Mouse (Mus musculus): ENCODE results near the gene Klhl11. TPM values are rescaled to one million over a fixed set of nuclear protein-coding genes. Genes with fewer than 3 reads are reported as not detected.

Gene Klhl11
- total RNA-seq, 4 experiments from 2014 or later = 5.7 to 6.7 (median 6.4) TPM

GRCm38 (mm10) chr11:100471352-100472196, 967 bp downstream of the Klhl11 start:
- no peak for DNase-seq (ENCODE audit: low spot score)

- no peak for DNase-seq (ENCODE audit: low spot score)
These were observed 6.7 kb downstream of the Klhl11 start for GRCm38 (mm10) chr11:100465833-100466232.

- no peak for DNase-seq (ENCODE audit: low spot score)
These were observed 7.2 kb downstream of the Klhl11 start for GRCm38 (mm10) chr11:100465229-100465792.

- no peak for DNase-seq (ENCODE audit: low spot score)
These were observed 9.8 kb downstream of the Klhl11 start for GRCm38 (mm10) chr11:100462699-100463098.

GRCm38 (mm10) chr11:100457711-100458110, 14.8 kb downstream of the Klhl11 start:
- no peak for DNase-seq (ENCODE audit: low spot score)

DNA sequence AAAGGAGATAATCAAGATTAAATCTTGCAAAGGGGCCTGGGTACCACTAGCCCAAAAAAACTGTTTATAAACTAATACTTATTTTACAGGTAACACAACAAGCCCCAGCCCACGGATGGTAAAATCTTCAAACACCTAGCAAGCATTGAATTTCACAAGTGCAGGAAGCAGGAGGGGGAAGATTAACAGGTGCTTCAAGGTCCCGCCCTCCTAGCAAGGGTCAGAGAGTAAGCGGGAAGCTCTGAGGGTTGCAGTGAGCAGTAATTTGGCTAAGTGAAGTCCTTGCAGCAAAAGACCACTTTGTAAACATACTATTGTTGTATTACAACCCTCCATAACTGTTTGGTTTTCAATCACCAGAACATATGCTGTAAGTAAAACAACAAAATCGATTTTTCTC, 15.3 kb downstream of the Klhl11 start:
- no peak for DNase-seq (ENCODE audit: low spot score)

GRCm38 (mm10) chr11:100442625-100443024, 29.9 kb downstream of the Klhl11 start:
- DNase-seq (ENCODE audit: low spot score) = no peak

GRCm38 (mm10) chr11:100441797-100442196, 30.7 kb downstream of the Klhl11 start, which contains the start of the genes Nt5c3b and Klhl10:
Gene Nt5c3b, minus strand, starts transcription at chr11:100441808.
Gene Klhl10, plus strand, starts transcription at chr11:100441917.
- no peak for DNase-seq (ENCODE audit: low spot score)

DNA sequence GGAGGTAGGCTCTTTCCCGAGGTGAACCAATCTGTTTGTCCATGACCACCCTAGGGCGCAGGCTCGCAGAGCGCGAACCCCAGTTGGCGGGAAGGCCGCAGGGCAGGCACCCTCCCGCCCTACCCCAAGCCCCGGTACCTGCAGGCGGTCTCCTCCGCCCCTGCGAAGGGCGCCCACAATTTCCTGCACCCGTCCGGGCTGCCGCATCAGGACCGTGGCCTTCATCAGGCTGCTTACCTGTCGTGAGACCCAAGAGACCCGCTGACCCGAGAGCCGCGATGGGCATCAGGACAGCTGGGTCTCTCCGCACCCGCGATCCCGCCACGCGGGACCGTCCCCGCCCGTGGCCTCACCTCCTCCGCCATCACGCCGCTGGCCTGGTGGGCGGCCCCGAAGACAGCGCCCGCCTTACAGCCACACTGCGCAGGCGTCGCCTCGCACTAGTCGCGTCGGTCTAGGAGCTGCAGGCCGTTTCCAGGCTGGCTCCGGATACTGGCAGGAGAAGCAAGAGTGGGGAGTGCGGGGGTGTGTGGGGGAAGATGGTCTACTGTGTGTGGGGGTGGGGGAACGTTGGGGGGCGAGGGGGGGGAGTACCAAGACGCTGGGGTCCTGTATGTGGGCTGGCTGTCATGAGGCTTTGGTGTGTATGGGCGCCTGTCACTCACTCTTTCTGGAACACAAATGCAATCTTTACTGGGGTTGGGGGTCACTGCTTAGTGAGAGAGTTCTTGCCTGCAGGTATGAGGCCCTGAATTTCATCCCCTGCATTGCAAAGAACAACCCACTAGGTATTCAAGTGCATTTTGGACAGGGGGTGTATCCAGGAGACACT, 31.6 kb downstream of the Klhl11 start:
- DNase-seq (ENCODE audit: low spot score) = peak; percentile 82

DNA sequence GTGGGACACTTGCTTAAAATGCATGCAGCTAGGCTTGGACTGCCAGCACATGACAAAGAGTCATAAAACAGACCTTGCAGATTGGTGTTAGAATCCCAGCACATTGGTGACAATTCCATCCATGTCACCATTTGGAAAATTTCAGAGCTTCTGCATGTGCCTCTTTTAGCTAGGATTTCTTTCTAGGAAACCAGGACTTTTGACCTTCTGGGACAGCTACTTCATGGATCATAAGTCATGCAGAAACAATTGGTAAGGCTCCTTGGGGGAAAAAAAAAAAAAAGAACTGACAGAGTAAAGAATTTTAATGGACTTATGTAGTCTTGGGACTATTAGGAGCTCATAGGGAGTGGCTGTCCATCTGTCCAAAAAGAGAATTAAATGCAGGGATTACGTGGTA, 34.6 kb downstream of the Klhl11 start:
- DNase-seq (ENCODE audit: low spot score) = no peak

DNA sequence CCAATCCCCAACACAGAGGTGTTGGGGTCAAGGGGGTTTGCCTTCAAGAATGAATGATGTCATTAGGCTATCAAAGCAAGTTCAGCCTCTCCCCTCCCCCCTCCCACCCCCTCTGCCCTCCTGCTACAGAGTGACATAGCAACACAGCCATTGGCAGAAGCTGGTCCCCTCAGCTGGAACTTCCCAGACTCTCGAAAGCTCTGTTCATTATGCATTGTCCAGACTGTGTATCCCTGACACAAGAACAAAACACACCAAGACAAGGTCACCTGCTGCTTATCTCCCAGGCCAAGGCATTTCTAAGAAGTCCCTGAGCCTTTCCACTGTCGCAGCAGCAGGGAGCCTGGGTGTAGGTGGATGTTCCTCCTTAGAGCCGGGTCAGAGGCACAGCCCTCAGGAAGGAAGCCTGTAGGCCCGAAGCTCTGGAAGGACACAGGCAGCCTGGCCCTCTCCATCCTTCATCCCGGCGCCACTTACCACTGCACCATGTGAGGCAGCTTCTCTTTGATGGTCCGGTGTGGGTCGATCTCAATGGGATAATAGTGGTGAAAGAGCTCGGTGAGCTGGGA, 36.8 kb downstream of the Klhl11 start:
- DNase-seq (ENCODE audit: low spot score) = no peak

DNA sequence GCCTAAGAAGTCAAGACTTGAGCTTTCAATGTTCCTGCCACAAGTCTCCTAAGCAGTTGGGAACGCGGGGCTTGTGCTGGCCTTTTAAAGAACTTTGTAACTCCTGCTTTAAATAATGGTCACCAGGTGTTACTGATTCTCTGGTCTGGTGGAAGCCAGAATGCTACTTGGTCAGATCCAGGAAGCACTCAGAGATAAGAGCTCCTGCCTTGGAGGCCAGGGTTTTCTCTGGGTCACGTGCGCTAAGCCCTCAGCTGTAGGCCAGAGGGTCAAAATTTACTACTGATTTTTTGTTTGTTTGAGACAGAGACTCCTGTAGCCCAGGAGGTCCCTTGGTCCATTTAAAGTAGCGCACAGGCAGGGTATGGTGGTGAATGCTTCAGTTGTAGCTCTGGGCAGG, 40.5 kb downstream of the Klhl11 start:
- no peak for DNase-seq (ENCODE audit: low spot score)

DNA sequence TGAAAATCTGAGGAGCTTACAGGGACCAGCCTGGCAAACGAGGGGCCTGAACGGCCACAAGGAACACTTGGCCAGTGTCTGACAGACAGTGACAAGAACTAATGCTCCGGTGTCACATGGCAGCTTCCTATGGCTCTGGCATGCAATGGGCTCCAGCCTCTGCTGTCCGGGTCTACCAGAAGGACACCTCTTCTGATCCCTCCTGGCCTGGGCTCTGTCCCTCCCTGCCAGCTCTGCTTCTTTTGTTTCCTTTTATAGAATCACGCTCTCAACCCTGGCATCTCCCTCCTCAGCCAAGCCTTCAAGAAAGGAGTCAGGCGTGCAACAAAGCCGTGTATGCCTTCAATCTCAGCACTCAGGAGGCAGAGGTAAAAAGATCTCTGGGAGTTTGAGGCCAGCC, 42.5 kb downstream of the Klhl11 start:
- peak; percentile 49 for DNase-seq (ENCODE audit: low spot score)

DNA sequence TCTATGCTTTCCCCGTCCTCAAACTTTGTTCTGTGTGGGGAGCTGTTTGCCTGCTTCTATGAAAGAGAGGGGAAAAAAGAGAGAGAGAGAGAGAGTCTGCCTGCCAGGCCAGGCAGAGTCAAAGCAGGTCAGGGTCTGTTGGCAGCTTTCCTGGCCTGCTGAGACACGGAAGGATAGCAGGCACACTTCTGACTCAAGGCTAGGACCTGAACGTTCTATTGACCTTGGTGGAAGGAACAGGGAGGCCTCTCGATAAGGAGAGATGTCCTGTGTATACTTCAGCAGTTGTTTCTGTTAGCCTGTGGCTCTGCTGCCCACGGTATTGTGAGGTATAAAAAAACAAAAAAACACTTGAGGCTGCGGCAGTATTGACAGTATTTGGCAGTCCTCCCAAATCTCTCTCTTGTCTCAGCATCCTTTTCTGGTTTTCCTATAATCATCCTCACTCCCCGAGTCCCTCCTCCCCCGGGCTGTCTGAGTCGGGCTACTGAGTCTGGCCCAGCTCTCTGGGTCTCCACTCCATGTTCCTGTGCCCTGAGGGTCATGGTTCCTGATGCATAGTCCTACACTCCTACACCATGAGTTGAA, 43.8 kb downstream of the Klhl11 start:
- DNase-seq (ENCODE audit: low spot score) = no peak

GRCm38 (mm10) chr11:100426820-100427219, 45.7 kb downstream of the Klhl11 start:
- no peak for DNase-seq (ENCODE audit: low spot score)

DNA sequence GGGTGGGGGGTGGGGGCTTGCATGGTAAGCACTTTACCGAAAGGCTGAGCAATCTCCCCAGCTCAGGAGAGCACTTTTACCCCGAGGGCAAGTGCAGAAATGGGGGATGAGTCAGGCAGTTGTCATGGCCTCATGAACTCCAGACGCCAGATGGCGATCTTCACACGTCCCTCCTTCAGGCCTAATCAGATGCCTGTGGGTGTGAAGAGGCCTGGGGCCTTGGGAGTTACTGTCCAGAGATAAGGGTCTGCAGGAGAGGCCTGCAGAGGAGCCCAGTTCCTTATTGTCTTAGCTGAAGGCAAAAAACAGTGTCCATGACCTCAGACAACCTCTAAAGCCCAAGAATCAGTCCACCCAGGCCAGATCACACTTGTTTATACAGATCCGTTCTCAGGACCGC, 46.7 kb downstream of the Klhl11 start:
- DNase-seq (ENCODE audit: low spot score) = no peak

- DNase-seq (ENCODE audit: low spot score) = no peak
These were observed 48.7 kb downstream of the Klhl11 start for GRCm38 (mm10) chr11:100423836-100424235.

DNA sequence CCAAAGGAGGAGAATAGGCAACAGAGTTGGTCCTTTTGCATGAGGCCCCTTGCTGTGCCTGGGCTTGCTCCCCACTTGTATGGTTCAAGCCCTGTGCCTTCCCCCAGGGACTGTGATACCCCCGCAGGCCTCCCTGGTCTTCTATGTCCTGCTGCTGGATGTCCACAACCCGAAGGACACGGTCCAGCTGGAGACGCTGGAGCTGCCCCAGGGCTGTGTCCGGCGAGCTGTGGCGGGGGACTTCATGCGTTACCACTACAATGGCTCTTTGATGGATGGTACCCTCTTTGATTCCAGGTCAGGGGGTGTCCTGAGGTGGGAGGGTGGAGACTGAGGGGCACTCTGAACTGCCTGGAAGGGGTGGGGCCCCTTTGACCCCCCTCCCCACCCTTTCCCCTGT, 51.0 kb downstream of the Klhl11 start:
- DNase-seq (ENCODE audit: low spot score) = no peak

- peak; percentile 70 for DNase-seq (ENCODE audit: low spot score)
These were observed 57.4 kb downstream of the Klhl11 start, which contains the start of gene Fkbp10 for GRCm38 (mm10) chr11:100414914-100415822. Gene Fkbp10, plus strand, starts transcription at chr11:100415697.
